Mouse (Mus musculus): Measurements from ENCODE around the gene Gm36028. TPM values are rescaled to one million over a fixed set of nuclear protein-coding genes. Genes with fewer than 3 reads are reported as not detected.

Gene Gm36028
- polyA plus RNA-seq, 1 experiment: not detected

GRCm38 (mm10) chr16:37811874-37812273 is 49.1 kb downstream of the Gm36028 start:
- peaks cover 4% of the 10 kb centered on the region for H3K4me1 ChIP-seq (ENCODE audit: control insufficient read depth, insufficient read depth, low read length)
- no peaks in the 10 kb centered on the region for H3K27me3 ChIP-seq (ENCODE audit: control insufficient read depth, insufficient read depth, low read length, poor library complexity, severe bottlenecking)
- H3K9ac ChIP-seq (ENCODE audit: low read depth, poor library complexity, severe bottlenecking): no peak overlapping the region
- no peak overlapping the region for H3K27ac ChIP-seq (ENCODE audit: insufficient read depth, low read length)
- no peaks in the 10 kb centered on the region for H3K9me3 ChIP-seq (replicated peaks; ENCODE audit: control insufficient read depth, insufficient read depth, low read length, poor library complexity, severe bottlenecking)
- no peaks in the 10 kb centered on the region for H3K36me3 ChIP-seq (ENCODE audit: control insufficient read depth, insufficient read depth, low read length, poor library complexity, severe bottlenecking)
- TF ChIP-seq EP300 (IDR thresholded peaks at IDR 0.05; ENCODE audit: insufficient read depth, low read depth, low read length) (no peak), POLR2A (IDR thresholded peaks at IDR 0.05; ENCODE audit: insufficient read depth, low read length) (no peak), CTCF (IDR thresholded peaks at IDR 0.05; ENCODE audit: low read depth, low read length) (no peak)
- no peak overlapping the region for H3K4me3 ChIP-seq (ENCODE audit: low read depth, low read length)

DNA sequence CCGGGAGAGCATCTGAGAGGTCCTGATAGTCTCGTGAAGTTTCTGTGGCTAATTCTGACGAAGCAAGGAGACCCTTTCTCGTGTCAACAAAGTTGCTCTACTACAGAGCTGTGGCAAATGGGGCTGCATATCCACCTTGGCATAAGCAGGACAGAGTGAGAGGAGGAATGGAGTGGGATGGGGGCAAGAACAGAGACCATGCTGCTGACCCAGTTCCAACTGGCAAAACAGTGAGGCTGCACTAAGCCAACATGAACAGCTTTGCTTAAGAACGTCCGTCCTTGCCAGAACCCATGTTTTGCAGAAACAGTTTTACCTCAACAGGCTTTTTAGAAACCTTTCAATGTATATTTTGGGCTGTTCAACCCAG is 51.3 kb downstream of the Gm36028 start:
- Histone ChIP-seq H3K27ac (ENCODE audit: insufficient read depth, low read length) (no peak overlapping the region), H3K9ac (ENCODE audit: low read depth, poor library complexity, severe bottlenecking) (no peak overlapping the region), H3K9me3 (replicated peaks; ENCODE audit: control insufficient read depth, insufficient read depth, low read length, poor library complexity, severe bottlenecking) (no peaks in the 10 kb centered on the region), H3K27me3 (ENCODE audit: control insufficient read depth, insufficient read depth, low read length, poor library complexity, severe bottlenecking) (no peaks in the 10 kb centered on the region), H3K4me1 (ENCODE audit: control insufficient read depth, insufficient read depth, low read length) (peaks cover 4% of the 10 kb centered on the region), H3K36me3 (ENCODE audit: control insufficient read depth, insufficient read depth, low read length, poor library complexity, severe bottlenecking) (no peaks in the 10 kb centered on the region), H3K4me3 (ENCODE audit: low read depth, low read length) (no peak overlapping the region)
- no peak for TF ChIP-seq EP300 (IDR thresholded peaks at IDR 0.05; ENCODE audit: insufficient read depth, low read depth, low read length)
- TF ChIP-seq CTCF (IDR thresholded peaks at IDR 0.05; ENCODE audit: low read depth, low read length): no peak
- no peak for TF ChIP-seq POLR2A (IDR thresholded peaks at IDR 0.05; ENCODE audit: insufficient read depth, low read length)

DNA sequence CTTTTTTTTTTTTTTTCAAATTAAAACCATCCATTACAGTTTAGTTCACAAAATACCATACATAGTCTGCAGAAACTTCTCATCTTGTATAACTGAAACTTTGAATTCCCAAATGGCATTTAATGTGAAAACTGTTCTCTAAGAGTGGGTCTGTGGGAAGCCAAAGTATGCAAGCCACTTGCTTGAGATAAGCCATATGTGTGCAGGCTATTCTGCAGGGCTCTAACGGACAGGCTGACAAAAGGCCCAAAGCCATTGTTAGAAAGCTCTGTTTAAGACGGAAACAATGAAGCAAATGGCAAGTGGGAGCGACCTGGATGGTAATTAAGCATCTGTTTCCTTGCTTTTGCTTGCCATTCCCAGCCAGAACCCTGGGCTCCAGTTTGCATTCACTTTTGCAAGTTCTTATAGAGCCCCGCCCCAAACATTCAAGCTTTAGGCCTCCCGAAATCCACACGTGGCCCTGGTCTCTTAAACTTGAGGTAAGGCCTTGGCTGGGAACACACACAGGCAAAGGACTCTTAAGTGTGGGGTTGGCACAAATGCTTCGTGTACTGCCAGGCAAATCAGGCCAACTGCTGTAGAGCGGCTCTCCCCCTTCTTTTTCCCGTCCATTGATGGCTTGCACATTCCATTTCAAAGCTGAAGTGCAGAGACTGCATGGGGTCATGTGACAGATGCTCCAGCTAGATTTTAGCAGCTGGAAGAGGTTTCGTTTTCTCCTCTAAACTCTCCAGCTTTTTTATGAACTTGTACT is 51.9 kb downstream of the Gm36028 start:
- Histone ChIP-seq H3K36me3 (ENCODE audit: control insufficient read depth, insufficient read depth, low read length, poor library complexity, severe bottlenecking) (no peaks in the 10 kb centered on the region), H3K9me3 (replicated peaks; ENCODE audit: control insufficient read depth, insufficient read depth, low read length, poor library complexity, severe bottlenecking) (no peaks in the 10 kb centered on the region), H3K27me3 (ENCODE audit: control insufficient read depth, insufficient read depth, low read length, poor library complexity, severe bottlenecking) (no peaks in the 10 kb centered on the region), H3K4me3 (ENCODE audit: low read depth, low read length) (no peak overlapping the region), H3K4me1 (ENCODE audit: control insufficient read depth, insufficient read depth, low read length) (peaks cover 4% of the 10 kb centered on the region), H3K27ac (ENCODE audit: insufficient read depth, low read length) (no peak overlapping the region), H3K9ac (ENCODE audit: low read depth, poor library complexity, severe bottlenecking) (no peak overlapping the region)
- TF ChIP-seq EP300 (IDR thresholded peaks at IDR 0.05; ENCODE audit: insufficient read depth, low read depth, low read length): no peak
- no peak for TF ChIP-seq CTCF (IDR thresholded peaks at IDR 0.05; ENCODE audit: low read depth, low read length)
- TF ChIP-seq POLR2A (IDR thresholded peaks at IDR 0.05; ENCODE audit: insufficient read depth, low read length): no peak

GRCm38 (mm10) chr16:37807269-37807668 is 53.7 kb downstream of the Gm36028 start:
- Histone ChIP-seq H3K27ac (ENCODE audit: insufficient read depth, low read length) (no peak overlapping the region), H3K9me3 (replicated peaks; ENCODE audit: control insufficient read depth, insufficient read depth, low read length, poor library complexity, severe bottlenecking) (no peaks in the 10 kb centered on the region), H3K27me3 (ENCODE audit: control insufficient read depth, insufficient read depth, low read length, poor library complexity, severe bottlenecking) (no peaks in the 10 kb centered on the region), H3K9ac (ENCODE audit: low read depth, poor library complexity, severe bottlenecking) (no peak overlapping the region), H3K4me1 (ENCODE audit: control insufficient read depth, insufficient read depth, low read length) (peaks cover 3% of the 10 kb centered on the region), H3K4me3 (ENCODE audit: low read depth, low read length) (no peak overlapping the region), H3K36me3 (ENCODE audit: control insufficient read depth, insufficient read depth, low read length, poor library complexity, severe bottlenecking) (no peaks in the 10 kb centered on the region)
- TF ChIP-seq CTCF (IDR thresholded peaks at IDR 0.05; ENCODE audit: low read depth, low read length) (no peak), EP300 (IDR thresholded peaks at IDR 0.05; ENCODE audit: insufficient read depth, low read depth, low read length) (no peak), POLR2A (IDR thresholded peaks at IDR 0.05; ENCODE audit: insufficient read depth, low read length) (no peak)

DNA sequence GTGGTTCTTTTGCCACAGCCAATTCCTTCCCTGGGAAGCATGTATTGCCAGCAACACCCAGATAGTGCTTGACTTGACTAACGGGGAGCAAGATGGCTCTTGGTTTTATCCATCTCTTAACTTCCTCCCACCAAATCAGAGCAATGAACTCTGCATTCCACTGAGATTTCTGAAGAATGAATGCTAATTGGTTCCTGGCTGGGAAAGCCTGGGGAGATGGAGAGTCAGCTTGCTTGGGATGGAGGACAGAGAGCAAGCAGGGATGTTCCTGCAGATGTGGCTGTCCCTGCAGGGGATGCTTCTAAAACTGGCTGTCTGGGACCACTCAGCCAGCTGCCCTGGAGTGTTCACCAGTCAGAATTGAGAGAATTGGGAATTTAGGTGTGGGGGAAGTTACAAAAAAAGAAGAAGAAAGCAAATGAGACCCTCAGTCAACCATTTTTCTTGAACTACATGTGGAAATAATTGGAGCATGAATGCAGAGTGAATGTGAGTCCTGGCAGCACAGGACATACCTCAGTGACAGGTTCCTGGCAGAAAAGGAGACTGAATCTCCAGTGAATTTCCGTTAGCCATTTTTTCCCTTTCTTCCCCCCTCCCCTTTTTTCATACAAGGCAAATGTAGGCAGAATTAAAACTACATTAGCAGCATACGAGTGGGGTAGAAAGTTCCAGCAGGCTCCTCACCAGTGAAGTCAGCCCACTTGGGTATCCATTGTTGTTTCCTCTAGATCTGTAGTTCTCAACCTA is 55.0 kb downstream of the Gm36028 start:
- Histone ChIP-seq H3K27me3 (ENCODE audit: control insufficient read depth, insufficient read depth, low read length, poor library complexity, severe bottlenecking) (no peaks in the 10 kb centered on the region), H3K36me3 (ENCODE audit: control insufficient read depth, insufficient read depth, low read length, poor library complexity, severe bottlenecking) (no peaks in the 10 kb centered on the region; the same call in 1 of the 2 replicates), H3K4me3 (ENCODE audit: low read depth, low read length) (no peak overlapping the region), H3K4me1 (ENCODE audit: control insufficient read depth, insufficient read depth, low read length) (peaks cover 3% of the 10 kb centered on the region), H3K9ac (ENCODE audit: low read depth, poor library complexity, severe bottlenecking) (no peak overlapping the region), H3K27ac (ENCODE audit: insufficient read depth, low read length) (no peak overlapping the region), H3K9me3 (replicated peaks; ENCODE audit: control insufficient read depth, insufficient read depth, low read length, poor library complexity, severe bottlenecking) (no peaks in the 10 kb centered on the region)
- TF ChIP-seq CTCF (IDR thresholded peaks at IDR 0.05; ENCODE audit: low read depth, low read length) (no peak), EP300 (IDR thresholded peaks at IDR 0.05; ENCODE audit: insufficient read depth, low read depth, low read length) (no peak), POLR2A (IDR thresholded peaks at IDR 0.05; ENCODE audit: insufficient read depth, low read length) (no peak)

Data from ES-Bruce4 (cell line).